Mouse (Mus musculus) limb, embryonic 15.5 days (tissue): ENCODE results near the gene D430041D05Rik. TPM values are rescaled to one million over a fixed set of nuclear protein-coding genes. Genes with fewer than 3 reads are reported as not detected.
A peak's percentile ranks its signal among the peaks of the same experiment; 100 is the strongest.

ENCODE experiments used
- ATAC-seq: fragments of 200-750 bp; cut with Nextera tagmentation; 2 replicates; pipeline ENCODE4 v1.8.0; 2017; ENCODE audit warnings: low read depth, moderate TSS enrichment; ENCODE audit not compliant: insufficient number of reproducible peaks, low FRiP score, low TSS enrichment
- H3K27ac ChIP-seq: fragments of 300-500 bp; sonication (generic); 2 replicates; pipeline ENCODE4 v1.5.1; 2015; ENCODE audit warnings: moderate library complexity, mild to moderate bottlenecking, inconsistent platforms
- H3K27me3 ChIP-seq: fragments of 300-500 bp; sonication (generic); 2 replicates; pipeline ENCODE4 v1.6.1; 2015; ENCODE audit warnings: inconsistent platforms
- H3K36me3 ChIP-seq: fragments of 300-500 bp; sonication (generic); 2 replicates; pipeline ENCODE4 v1.6.1; 2015; ENCODE audit warnings: inconsistent platforms
- H3K4me1 ChIP-seq: fragments of 300-500 bp; sonication (generic); 2 replicates; pipeline ENCODE4 v1.6.1; 2015; ENCODE audit warnings: inconsistent platforms
- H3K4me2 ChIP-seq: fragments of 300-500 bp; sonication (generic); 2 replicates; pipeline ENCODE4 v1.6.1; 2015; ENCODE audit warnings: mild to moderate bottlenecking, inconsistent platforms
- H3K4me3 ChIP-seq: fragments of 300-500 bp; sonication (generic); 2 replicates; pipeline ENCODE4 v1.5.1; 2015; ENCODE audit warnings: mild to moderate bottlenecking, inconsistent platforms
- H3K9ac ChIP-seq: fragments of 300-500 bp; sonication (generic); 2 replicates; pipeline ENCODE4 v1.6.1; 2015; ENCODE audit warnings: inconsistent platforms
- H3K9me3 ChIP-seq: fragments of 300-500 bp; sonication (generic); 2 replicates; pipeline ENCODE4 v1.6.1; 2016; ENCODE audit warnings: inconsistent platforms
- WGBS: fragments of 180-500 bp; shearing (Covaris S2); methylation state at CpG from one replicate; pipeline ENCODE4 v1.1.7; 2015; 5-methylcytosine and 5-hydroxymethylcytosine counted together
- polyA plus RNA-seq: library from polyadenylated mRNA; unstranded; fragments of >200 nt; fragmentation: Nextera tagmentation; extraction: Ambion mirVana; gene quantifications from 2 replicates; pipeline ENCODE4 v1.2.1, GENCODE M21; 2015

Gene D430041D05Rik
- polyA plus RNA-seq, 1 experiment from 2014 or later = 0.87 TPM

DNA sequence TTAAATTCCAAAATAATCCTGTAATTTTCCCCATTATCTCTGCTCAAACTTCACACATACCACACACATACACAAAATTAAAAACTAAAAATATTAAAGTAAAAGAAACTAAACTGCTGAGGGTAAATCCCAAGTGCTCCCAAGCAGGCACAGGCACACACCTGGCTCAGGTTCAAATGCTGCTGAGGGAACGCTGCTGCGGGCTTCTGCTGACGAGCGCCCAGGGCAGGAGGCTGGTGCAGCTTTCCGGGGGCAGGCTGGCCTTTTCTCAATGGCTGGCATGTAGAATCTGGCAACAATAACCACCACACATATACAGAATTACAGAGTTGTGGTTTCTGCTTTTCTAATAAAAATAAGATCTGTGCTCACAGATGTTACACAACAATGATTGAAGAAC lies 19.8 kb upstream of the D430041D05Rik start:
- ATAC-seq = no peak
- 58% methylated on average over 5 of the region's 5 CpGs for WGBS
- Histone ChIP-seq H3K4me3 (no peak overlapping the region), H3K9ac (no peak overlapping the region), H3K4me1 (no peaks in the 10 kb centered on the region), H3K4me2 (no peak overlapping the region), H3K9me3 (no peaks in the 10 kb centered on the region), H3K27ac (no peak overlapping the region), H3K27me3 (no peaks in the 10 kb centered on the region), H3K36me3 (peaks cover 50% of the 10 kb centered on the region)

DNA sequence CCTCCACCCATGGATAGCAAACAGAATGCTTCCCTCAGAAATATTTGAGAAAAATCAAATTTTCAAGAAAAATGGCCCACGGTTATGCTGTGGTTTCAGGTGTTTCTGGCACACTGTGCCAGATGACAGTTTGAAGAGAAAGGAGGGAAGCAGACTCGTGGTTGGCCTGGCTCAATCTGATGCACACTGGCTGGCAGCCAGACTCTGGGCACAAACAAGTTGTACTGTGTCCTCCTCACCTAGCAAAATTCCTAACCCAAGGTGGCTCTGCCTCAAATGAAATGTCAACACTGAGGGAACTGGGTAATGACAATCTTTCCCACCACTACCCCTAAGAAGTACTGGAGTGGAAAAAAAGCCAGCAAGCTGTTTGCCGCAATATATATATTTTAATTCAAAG lies 15.3 kb upstream of the D430041D05Rik start:
- H3K4me2 ChIP-seq = no peak overlapping the region
- no peak overlapping the region for H3K4me3 ChIP-seq
- H3K27me3 ChIP-seq = no peaks in the 10 kb centered on the region
- no peaks in the 10 kb centered on the region for H3K9me3 ChIP-seq
- no peak overlapping the region for H3K27ac ChIP-seq
- 78% methylated on average over 3 of the region's 3 CpGs for WGBS
- H3K9ac ChIP-seq = no peak overlapping the region
- H3K36me3 ChIP-seq = peaks cover 17% of the 10 kb centered on the region
- no peak for ATAC-seq
- no peaks in the 10 kb centered on the region for H3K4me1 ChIP-seq

DNA sequence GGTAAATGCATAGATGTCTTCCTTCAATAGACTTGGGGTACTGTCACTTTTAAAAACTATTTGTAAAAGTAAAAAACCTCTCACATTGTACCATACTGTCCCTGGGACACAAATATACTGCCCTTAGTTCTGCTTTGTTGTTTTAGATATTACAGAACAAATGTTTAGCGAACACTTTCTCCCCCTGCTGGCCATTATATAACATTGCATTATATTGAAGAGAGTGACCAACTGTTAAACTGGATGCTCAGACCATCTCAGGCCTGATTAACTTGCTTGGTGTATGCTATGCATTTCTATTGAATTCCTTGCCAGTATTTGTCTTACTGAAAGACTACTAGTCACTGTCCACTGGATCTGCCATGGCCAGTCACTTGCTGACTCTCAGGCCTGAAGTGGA lies 11.4 kb upstream of the D430041D05Rik start:
- ATAC-seq = no peak
- Histone ChIP-seq H3K36me3 (no peaks in the 10 kb centered on the region; the same call in 1 of the 2 replicates), H3K9ac (no peak overlapping the region), H3K4me2 (no peak overlapping the region), H3K4me3 (no peak overlapping the region), H3K27ac (no peak overlapping the region), H3K27me3 (no peaks in the 10 kb centered on the region), H3K9me3 (no peaks in the 10 kb centered on the region), H3K4me1 (no peaks in the 10 kb centered on the region)
- 11% methylated on average over 1 of the region's 1 CpGs for WGBS

DNA sequence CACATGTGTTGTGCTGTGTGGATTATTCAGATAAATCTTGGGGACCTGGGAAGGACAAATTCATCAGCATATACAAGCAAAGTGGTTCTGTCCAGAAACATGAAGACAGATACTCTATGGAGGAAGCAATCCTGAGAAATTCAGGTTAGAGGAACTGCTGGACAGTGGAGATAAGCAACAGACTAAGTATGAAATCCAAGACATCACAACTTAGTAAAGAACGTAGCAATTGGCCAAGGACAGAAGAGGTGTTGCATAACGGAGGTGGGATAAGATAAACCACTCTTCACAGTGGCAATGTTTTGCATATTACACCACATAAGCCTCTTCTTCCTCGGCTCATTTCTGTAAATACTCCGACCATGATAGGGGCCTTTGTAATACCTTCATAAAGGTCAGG lies 10.0 kb upstream of the D430041D05Rik start:
- 82% methylated on average over 4 of the region's 4 CpGs for WGBS
- no peak overlapping the region for H3K9ac ChIP-seq
- no peak overlapping the region for H3K27ac ChIP-seq
- no peaks in the 10 kb centered on the region for H3K27me3 ChIP-seq
- H3K36me3 ChIP-seq = no peaks in the 10 kb centered on the region; the same call in 1 of the 2 replicates
- H3K4me2 ChIP-seq = no peak overlapping the region
- no peaks in the 10 kb centered on the region for H3K9me3 ChIP-seq
- H3K4me3 ChIP-seq = no peak overlapping the region
- no peaks in the 10 kb centered on the region for H3K4me1 ChIP-seq
- ATAC-seq = no peak

DNA sequence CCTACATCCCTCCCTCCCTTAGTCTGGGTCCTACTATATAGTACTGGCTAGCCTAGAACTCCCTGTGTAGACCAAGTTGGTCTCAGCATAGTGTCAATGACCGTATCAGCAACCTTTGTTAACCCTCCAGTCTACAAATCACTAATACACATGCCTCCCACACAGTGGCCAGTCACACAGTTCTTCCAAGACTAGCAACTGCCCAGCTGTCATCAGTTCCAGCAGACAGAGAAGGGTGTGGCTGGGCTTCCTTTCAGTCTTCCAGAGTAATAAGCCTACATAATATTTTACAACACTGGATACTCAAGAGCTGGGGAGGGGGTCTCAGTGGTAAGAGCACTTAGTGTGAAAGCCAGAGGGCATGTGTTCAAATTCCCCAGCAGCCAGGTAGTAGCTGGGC lies 9.2 kb upstream of the D430041D05Rik start:
- H3K4me3 ChIP-seq = no peak overlapping the region
- H3K9ac ChIP-seq = no peak overlapping the region
- no peaks in the 10 kb centered on the region for H3K9me3 ChIP-seq
- H3K4me1 ChIP-seq = no peaks in the 10 kb centered on the region
- no peaks in the 10 kb centered on the region for H3K27me3 ChIP-seq
- no peak overlapping the region for H3K4me2 ChIP-seq
- H3K36me3 ChIP-seq = no peaks in the 10 kb centered on the region; the same call in 1 of the 2 replicates
- ATAC-seq = no peak
- no peak overlapping the region for H3K27ac ChIP-seq
- WGBS = 84% methylated on average over 1 of the region's 1 CpGs

DNA sequence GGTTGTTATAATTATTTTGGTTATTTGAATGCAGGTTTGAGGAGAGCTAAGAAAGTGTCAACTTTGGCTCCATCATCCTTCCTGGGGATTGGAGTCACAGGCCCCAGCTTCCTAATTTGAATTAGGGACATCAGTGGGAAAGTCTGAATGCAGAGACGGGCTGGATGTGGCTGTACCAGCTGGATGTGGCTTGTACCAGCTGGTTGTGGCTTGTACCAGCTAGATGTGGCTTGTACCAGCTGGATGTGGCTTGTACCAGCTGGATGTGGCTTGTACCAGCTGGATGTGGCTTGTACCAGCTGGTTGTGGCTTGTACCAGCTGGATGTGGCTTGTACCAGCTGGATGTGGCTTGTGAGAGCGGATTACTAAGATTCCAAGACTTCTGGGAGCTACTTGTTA lies 8.6 kb upstream of the D430041D05Rik start:
- no peak overlapping the region for H3K9ac ChIP-seq
- H3K4me1 ChIP-seq = no peaks in the 10 kb centered on the region
- no peaks in the 10 kb centered on the region for H3K9me3 ChIP-seq
- no peak overlapping the region for H3K4me3 ChIP-seq
- no peak for ATAC-seq
- no peak overlapping the region for H3K27ac ChIP-seq
- WGBS = 81% methylated on average over 2 of the region's 2 CpGs
- H3K4me2 ChIP-seq = no peak overlapping the region
- no peaks in the 10 kb centered on the region for H3K36me3 ChIP-seq
- no peaks in the 10 kb centered on the region for H3K27me3 ChIP-seq

DNA sequence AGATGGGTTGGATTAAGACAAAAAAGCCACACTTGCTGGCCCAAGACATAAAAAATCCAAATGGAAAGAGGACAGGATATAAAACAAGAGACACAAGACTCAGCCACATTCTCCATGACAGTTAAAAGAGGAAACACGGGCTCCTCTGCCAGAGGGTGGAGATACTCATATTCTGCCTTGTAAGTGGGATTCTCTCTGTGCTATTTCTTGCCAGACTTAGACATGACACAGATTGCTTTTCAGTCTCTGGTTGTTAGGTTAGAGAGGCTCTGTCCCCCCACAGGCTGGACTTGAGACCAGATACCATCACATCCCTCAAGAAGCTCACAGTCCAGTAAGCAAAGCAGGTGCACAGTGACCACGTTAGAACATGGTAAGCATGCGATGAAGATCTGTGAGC lies 2.2 kb upstream of the D430041D05Rik start:
- no peak overlapping the region for H3K4me2 ChIP-seq
- 85% methylated on average over 3 of the region's 3 CpGs for WGBS
- no peak overlapping the region for H3K4me3 ChIP-seq
- ATAC-seq = no peak
- H3K4me1 ChIP-seq = peaks cover 17% of the 10 kb centered on the region
- H3K36me3 ChIP-seq = no peaks in the 10 kb centered on the region
- no peak overlapping the region for H3K9ac ChIP-seq
- H3K27ac ChIP-seq = no peak overlapping the region
- no peaks in the 10 kb centered on the region for H3K9me3 ChIP-seq
- peaks cover 47% of the 10 kb centered on the region for H3K27me3 ChIP-seq

DNA sequence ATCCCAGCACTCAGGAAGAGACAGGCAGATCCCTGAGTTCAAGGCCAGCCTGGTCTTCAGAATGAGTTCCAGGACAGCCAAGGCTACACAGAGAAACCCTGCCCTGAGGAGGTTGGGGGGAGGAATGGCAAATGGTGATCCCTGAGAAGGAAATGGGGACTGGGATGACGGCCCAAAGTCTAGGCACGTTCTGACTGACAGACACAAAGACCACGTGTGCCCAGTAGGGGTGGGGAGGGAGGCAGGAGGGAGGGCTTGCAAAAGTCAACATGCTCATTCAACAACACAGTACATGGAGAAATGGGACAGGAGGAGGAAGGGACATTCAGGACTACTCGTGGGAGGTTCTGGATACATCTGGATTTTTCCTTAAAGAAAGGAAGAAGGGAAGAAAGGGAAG lies 1.7 kb upstream of the D430041D05Rik start:
- Histone ChIP-seq H3K9ac (no peak overlapping the region), H3K9me3 (no peaks in the 10 kb centered on the region), H3K4me1 (peaks cover 17% of the 10 kb centered on the region), H3K27me3 (peaks cover 52% of the 10 kb centered on the region), H3K27ac (no peak overlapping the region), H3K4me3 (no peak overlapping the region), H3K4me2 (no peak overlapping the region), H3K36me3 (no peaks in the 10 kb centered on the region)
- no peak for ATAC-seq
- 23% methylated on average over 4 of the region's 4 CpGs for WGBS

DNA sequence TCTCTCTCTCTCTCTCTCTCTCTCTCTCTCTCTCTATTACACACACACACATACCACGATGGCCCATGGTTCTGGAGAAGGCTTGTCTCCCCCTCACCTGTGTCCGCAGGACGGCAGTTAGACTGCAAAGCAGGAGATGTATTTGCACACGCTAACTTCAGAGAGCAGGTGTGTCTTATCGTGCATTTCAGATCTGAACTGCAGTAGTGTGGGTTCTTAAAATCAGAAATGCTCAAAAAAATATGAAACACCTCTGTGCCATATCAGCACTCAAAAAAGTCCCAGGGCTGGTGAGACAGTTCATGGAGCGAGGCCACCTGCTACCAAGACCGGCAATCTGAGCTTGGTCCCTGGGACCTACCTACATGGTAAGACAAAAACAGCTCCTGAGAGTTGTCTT lies 993 bp upstream of the D430041D05Rik start:
- ATAC-seq = no peak
- H3K4me1 ChIP-seq = peaks cover 17% of the 10 kb centered on the region
- no peak overlapping the region for H3K27ac ChIP-seq
- no peak overlapping the region for H3K4me3 ChIP-seq
- H3K4me2 ChIP-seq = no peak overlapping the region
- H3K9ac ChIP-seq = no peak overlapping the region
- no peaks in the 10 kb centered on the region for H3K9me3 ChIP-seq
- peaks cover 59% of the 10 kb centered on the region for H3K27me3 ChIP-seq
- 90% methylated on average over 7 of the region's 7 CpGs for WGBS
- no peaks in the 10 kb centered on the region for H3K36me3 ChIP-seq

DNA sequence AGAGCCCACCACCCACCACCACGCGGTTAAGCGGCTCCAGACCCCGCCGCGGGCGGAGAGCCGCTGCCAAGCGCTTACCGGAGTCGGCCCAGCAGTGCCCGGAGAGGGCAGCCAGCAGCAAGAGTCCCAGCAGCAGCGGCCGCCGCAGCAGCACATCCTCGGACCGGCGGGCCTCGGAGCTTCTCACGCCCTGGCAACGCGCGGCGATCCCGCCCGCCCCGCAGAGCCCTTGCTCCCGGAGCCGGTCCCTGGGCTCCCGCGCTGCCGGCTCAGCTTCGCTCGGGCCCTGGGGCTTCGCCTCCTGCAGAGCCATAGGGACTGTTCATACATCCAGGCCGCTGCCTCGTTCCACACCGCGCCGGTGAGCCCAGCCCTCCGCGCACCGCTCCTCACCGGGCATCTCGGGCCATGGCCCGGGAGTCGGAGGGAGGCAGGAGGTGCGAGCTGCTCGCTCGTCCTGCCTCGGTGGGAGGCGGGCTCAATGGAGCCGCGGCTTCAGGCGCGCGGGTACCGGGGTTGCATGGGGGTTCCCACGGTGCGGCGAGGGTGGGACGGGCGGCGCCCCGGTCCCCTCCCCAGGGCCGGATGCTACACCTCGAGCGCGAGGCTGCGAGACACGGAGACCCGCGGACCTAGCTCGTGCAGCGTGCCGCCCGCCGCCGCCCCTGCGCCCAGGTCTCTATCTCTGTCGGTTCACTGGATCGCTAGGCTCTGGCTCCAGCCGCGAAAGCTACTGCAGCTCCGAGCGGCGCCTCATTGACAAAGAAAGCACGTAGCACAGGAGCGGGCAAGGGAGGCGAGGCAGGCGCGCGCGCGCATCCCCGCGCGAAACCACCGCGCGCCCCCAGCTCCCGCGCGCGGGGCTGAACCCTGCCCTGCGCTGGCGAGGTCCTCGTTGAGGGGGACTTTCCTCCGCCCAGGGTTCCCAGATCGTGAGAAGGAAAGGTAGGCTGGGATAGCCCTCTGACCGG lies 677 bp downstream of the D430041D05Rik start:
- WGBS = under 1% methylated on average over 110 of the region's 111 CpGs
- Histone ChIP-seq H3K27me3 (peaks cover 63% of the 10 kb centered on the region), H3K36me3 (no peaks in the 10 kb centered on the region), H3K4me3 (peak overlapping the region; percentile 58), H3K4me2 (peak overlapping the region; percentile 100), H3K9ac (peak overlapping the region; percentile 50), H3K27ac (no peak overlapping the region), H3K9me3 (no peaks in the 10 kb centered on the region), H3K4me1 (peaks cover 17% of the 10 kb centered on the region)
- ATAC-seq = no peak

DNA sequence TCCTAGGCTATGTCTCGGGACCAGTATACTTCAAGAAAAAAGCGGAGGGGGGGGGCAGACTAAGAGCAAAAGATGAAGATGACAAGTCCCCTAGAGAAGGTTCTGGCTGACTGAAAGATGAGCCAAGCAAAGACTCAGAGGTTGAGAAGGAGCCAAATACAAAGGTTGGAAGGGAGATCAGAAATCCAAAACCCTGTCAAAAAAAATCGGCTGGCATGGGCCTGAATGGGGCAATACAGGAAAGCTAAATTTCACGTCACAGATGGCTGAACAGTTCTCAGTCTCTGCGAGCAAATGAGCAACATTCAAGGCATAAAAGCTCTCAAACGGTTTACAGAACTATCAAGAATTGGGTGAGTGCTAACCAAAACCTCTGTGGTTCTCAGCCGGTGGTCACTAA lies 2.5 kb downstream of the D430041D05Rik start:
- peaks cover 63% of the 10 kb centered on the region for H3K27me3 ChIP-seq
- H3K4me1 ChIP-seq = peaks cover 17% of the 10 kb centered on the region
- H3K4me2 ChIP-seq = no peak overlapping the region
- H3K27ac ChIP-seq = no peak overlapping the region
- no peaks in the 10 kb centered on the region for H3K36me3 ChIP-seq
- no peaks in the 10 kb centered on the region for H3K9me3 ChIP-seq
- WGBS = 79% methylated on average over 7 of the region's 7 CpGs
- ATAC-seq = no peak
- H3K9ac ChIP-seq = no peak overlapping the region
- no peak overlapping the region for H3K4me3 ChIP-seq

DNA sequence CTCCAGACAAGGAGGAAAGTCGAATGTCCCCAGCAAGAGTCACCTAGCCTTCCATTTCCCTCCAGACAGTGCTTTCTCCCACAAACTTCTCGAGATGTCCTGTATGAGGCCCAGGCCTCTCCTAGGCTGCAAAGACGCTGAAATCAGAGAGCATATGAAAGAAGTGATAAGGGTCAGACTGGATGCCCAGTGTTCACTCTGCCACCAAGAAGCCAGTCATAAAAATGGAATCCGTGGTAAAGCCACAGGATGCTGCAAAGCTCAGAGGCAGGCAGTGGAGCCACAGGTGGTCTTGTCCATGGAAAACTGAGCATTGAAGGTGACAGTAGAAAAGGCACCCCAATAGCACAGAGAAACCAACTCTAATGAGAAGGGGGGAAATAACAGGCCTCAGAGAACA lies 2.9 kb downstream of the D430041D05Rik start:
- WGBS = 66% methylated on average over 4 of the region's 4 CpGs
- Histone ChIP-seq H3K9me3 (no peaks in the 10 kb centered on the region), H3K27ac (no peak overlapping the region), H3K4me2 (no peak overlapping the region), H3K4me3 (no peak overlapping the region), H3K36me3 (no peaks in the 10 kb centered on the region), H3K4me1 (peaks cover 17% of the 10 kb centered on the region), H3K27me3 (peaks cover 60% of the 10 kb centered on the region), H3K9ac (no peak overlapping the region)
- no peak for ATAC-seq
